Mouse (Mus musculus) stomach, embryonic 14.5 days (tissue): Measurements from ENCODE around the gene Col11a2. TPM values are rescaled to one million over a fixed set of nuclear protein-coding genes. Genes with fewer than 3 reads are reported as not detected.
"Not testable (repeated sequence)": the region's sequence is repeated elsewhere in the genome, so short reads cannot be mapped to it uniquely, and the experiment has no call there.

Experiments
- ATAC-seq: fragments of 200-750 bp; cut with Nextera tagmentation; 2 replicates; pipeline ENCODE4 v1.8.0; 2017; ENCODE audit warnings: low read depth, moderate TSS enrichment; ENCODE audit not compliant: insufficient number of reproducible peaks, insufficient read depth, low FRiP score
- H3K27ac ChIP-seq: fragments of 300-500 bp; sonication (generic); 2 replicates; pipeline ENCODE4 v1.5.1; 2014; ENCODE audit warnings: mild to moderate bottlenecking, low read length, moderate library complexity, mixed read lengths
- H3K27me3 ChIP-seq: fragments of 300-500 bp; sonication (generic); 2 replicates; pipeline ENCODE4 v1.6.1; 2014; ENCODE audit warnings: low read length, control low read depth, mixed read lengths; ENCODE audit not compliant: control insufficient read depth, insufficient read depth
- H3K36me3 ChIP-seq: fragments of 300-500 bp; sonication (generic); 2 replicates; pipeline ENCODE4 v1.6.1; 2014; ENCODE audit warnings: mild to moderate bottlenecking, control low read depth, low read length, moderate library complexity, mixed read lengths; ENCODE audit not compliant: control insufficient read depth, insufficient read depth
- H3K4me1 ChIP-seq: fragments of 300-500 bp; sonication (generic); 2 replicates; pipeline ENCODE4 v1.6.1; 2014; ENCODE audit warnings: low read length, control low read depth, mixed read lengths; ENCODE audit not compliant: control insufficient read depth, insufficient read depth
- H3K4me2 ChIP-seq: fragments of 300-500 bp; sonication (generic); replicated peaks from 2 replicates; pipeline ENCODE4 v1.6.1; 2014; ENCODE audit warnings: low read depth, low read length, control low read depth
- H3K4me3 ChIP-seq: fragments of 300-500 bp; sonication (generic); 2 replicates; pipeline ENCODE4 v1.5.1; 2014; ENCODE audit warnings: low read depth, low read length, control low read depth
- H3K9ac ChIP-seq: fragments of 300-500 bp; sonication (generic); replicated peaks from 2 replicates; pipeline ENCODE4 v1.6.1; 2014; ENCODE audit warnings: low read depth, mild to moderate bottlenecking, control low read depth, low read length, moderate library complexity, mixed read lengths
- H3K9me3 ChIP-seq: fragments of 300-500 bp; sonication (generic); 2 replicates; pipeline ENCODE4 v1.6.1; 2016; ENCODE audit warnings: low read depth, low read length, control low read depth; ENCODE audit not compliant: control insufficient read depth
- WGBS: fragments of 180-500 bp; shearing (Covaris S2); extraction: QIAGEN DNeasy Blood & Tissue Kit; methylation state at CpG from one replicate; pipeline ENCODE4 v1.1.7; 2014; 5-methylcytosine and 5-hydroxymethylcytosine counted together
- polyA plus RNA-seq: library from polyadenylated mRNA; unstranded; fragments of >200 nt; fragmentation: Nextera tagmentation; extraction: Ambion mirVana; gene quantifications from 2 replicates; pipeline ENCODE4 v1.2.1, GENCODE M21; 2014

Gene Col11a2
- polyA plus RNA-seq, 1 experiment from 2014 or later = 0.32 TPM

DNA sequence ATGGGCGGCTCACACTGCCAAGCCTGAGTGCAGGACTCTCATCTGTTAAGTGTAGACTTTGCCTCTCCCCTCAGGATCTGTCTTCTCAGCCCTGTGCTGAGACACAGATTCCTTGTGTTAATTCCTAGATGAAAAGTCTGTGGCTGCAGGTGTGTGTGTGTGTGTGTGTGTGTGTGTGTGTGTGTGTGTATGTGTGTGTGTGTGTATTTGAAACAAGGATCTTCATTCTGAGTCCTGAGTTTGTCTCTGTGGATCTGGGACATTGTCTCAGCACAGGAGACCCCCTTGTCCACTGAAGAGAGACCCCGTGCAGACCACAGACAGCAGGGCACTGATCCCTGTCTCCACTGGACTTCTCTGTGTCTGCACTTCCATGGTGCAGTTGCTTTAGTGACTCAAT lies 38.4 kb upstream of the Col11a2 start:
- 46% methylated on average over 2 of the region's 2 CpGs for WGBS
- H3K4me1 ChIP-seq, H3K4me2 ChIP-seq: not testable (repeated sequence)

DNA sequence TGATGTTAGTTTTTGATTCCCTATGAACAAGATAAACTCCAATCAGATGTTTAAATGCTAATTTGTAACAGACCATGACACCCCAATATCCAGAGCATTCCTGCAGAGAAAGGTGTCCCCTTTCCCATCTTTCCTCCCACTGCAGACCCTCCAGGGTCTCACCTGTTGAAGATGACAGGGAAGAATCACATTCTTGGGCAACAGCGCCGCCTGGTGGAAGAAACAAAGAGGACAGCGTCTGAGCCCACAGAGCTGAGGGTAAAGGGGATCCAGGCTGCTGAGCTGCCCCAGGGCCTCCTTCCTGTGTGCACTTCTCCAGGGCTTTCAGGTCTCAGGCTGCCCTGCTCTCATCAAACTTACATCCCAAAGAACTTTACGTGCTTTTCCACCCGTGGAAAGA lies 35.8 kb upstream of the Col11a2 start:
- Histone ChIP-seq H3K4me3 (no peak overlapping the region), H3K9ac (no peak overlapping the region), H3K27me3 (peaks cover 8% of the 10 kb centered on the region; the same call in 1 of the 2 replicates), H3K4me2 (no peak overlapping the region), H3K36me3 (no peaks in the 10 kb centered on the region), H3K9me3 (no peaks in the 10 kb centered on the region), H3K27ac (no peak overlapping the region), H3K4me1 (no peaks in the 10 kb centered on the region)
- no peak for ATAC-seq
- 4% methylated on average over 5 of the region's 5 CpGs for WGBS

More for the DNA sequence above, 38.4 kb upstream of the Col11a2 start:
- not testable (repeated sequence) for ATAC-seq, H3K27me3 ChIP-seq, H3K4me3 ChIP-seq, H3K9me3 ChIP-seq, H3K9ac ChIP-seq, H3K36me3 ChIP-seq, H3K27ac ChIP-seq

DNA sequence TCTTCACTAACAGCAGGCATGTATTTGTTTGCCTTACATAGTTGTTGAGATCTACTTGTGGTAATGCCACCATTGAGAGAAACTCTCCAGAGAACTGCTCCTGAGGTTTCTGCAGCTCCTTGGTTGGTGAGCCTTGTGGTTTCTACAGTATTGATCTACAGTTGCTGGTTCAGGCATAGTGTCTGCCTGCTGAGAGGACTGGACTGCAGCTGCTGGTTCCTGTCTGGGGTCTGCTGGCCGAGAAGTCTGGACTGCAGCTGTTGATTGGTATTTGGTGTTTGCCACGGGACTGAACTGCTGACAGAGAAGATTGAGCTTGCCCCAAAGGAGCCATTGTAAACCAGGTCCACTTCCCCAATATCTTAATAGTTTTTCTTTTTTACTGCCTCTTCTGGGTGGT lies 32.7 kb upstream of the Col11a2 start:
- no peaks in the 10 kb centered on the region for H3K36me3 ChIP-seq
- no peaks in the 10 kb centered on the region for H3K4me1 ChIP-seq
- no peaks in the 10 kb centered on the region for H3K9me3 ChIP-seq
- no peak for ATAC-seq
- no peak overlapping the region for H3K9ac ChIP-seq
- no peak overlapping the region for H3K4me2 ChIP-seq
- no peak overlapping the region for H3K27ac ChIP-seq
- H3K27me3 ChIP-seq = 0 out of 2 replicates have a peak, but pooled peaks cover under 1% of the 10 kb centered on the region
- WGBS = 42% methylated on average over 2 of the region's 2 CpGs
- H3K4me3 ChIP-seq = no peak overlapping the region

DNA sequence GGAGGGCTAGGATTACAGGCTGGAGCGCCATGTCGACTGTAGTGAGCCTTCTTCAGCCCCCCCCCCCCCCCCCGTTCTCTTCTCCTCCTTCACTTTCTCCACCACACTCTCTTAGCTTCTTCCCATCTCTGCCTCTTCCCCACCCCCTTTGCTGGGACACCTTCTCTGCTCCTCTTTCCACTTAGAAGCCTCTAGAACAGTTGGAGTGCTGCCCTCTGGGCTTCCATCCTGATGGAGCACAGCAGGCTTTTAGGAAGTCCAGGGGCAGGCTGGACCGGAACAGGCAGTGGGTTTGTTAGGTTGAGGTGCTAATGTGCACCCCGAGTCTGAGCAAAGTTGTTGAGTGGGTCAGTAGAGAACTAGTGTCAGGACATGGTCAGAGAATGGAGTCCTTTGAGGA lies 29.1 kb upstream of the Col11a2 start:
- ATAC-seq = no peak
- H3K4me1 ChIP-seq = no peaks in the 10 kb centered on the region
- 79% methylated on average over 3 of the region's 5 CpGs for WGBS
- H3K36me3 ChIP-seq = no peaks in the 10 kb centered on the region
- no peaks in the 10 kb centered on the region for H3K27me3 ChIP-seq
- H3K9ac ChIP-seq = no peak overlapping the region
- H3K9me3 ChIP-seq = no peaks in the 10 kb centered on the region
- H3K4me2 ChIP-seq = no peak overlapping the region
- no peak overlapping the region for H3K27ac ChIP-seq
- H3K4me3 ChIP-seq = no peak overlapping the region

DNA sequence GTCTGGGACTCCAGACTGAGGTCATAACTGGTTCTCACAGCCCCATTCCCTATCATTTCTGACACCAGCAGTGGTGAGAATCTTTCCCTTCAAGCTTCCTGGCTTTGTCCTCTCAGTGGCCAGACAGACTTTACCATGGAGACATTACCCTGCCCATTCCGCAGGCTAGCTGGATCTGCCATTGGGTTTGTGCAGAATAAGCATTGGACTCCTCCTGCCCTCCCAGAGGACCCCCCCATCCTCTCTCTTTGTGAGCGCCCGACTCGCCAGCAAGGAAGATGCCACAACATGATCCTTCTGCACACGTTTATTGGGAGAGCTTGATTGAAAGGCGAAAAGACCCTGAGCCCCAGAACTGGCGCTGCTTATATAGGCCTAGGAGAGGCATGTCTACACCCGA lies 25.8 kb upstream of the Col11a2 start:
- Histone ChIP-seq H3K9me3 (no peaks in the 10 kb centered on the region), H3K4me2 (no peak overlapping the region), H3K4me3 (no peak overlapping the region), H3K27ac (no peak overlapping the region), H3K4me1 (no peaks in the 10 kb centered on the region), H3K27me3 (no peaks in the 10 kb centered on the region), H3K9ac (no peak overlapping the region), H3K36me3 (no peaks in the 10 kb centered on the region)
- 95% methylated on average over 8 of the region's 8 CpGs for WGBS
- no peak for ATAC-seq

DNA sequence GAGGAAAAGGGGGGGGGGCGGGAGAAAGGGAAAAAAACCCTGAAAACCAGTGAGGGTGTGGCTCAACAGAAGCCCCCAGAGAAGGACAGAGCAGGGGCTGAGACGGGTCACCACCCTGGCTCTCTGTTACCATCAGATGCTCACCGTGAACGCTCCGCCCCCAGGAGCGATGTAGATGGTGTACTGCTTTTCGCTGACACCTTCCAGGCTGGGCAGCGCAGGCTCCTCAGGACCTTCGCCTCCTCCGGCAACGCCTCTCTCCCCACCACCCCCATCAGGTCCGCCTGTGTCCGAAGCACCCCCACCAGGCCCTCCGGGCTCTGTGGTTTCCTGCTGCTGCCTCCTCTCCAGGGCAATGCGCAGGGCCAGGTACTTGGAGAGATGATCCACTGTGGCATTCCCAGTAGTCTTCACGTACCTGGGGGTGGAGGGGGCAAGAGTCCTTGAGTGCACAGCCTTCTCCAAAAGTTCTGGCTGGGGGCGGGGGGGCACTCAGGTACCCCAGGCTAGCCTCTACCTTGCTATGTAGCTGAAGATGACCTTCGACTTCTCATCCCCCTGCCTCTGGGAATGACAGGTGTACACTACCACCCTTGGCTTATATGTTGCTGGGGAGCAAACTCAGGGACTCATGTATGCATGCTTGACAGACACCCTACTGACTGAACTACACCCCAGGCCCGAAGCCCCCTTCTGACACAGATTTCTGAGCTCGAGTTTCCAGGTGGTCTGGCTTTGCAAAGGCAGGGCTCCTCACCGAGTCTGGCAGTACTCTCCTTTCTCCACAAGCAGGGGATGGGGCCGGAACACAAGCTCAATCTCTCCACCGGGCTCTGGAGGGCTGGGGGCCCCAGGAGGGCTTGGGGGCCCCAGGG lies 17.5 kb upstream of the Col11a2 start:
- H3K9me3 ChIP-seq = no peaks in the 10 kb centered on the region
- H3K27ac ChIP-seq = no peak overlapping the region
- no peak overlapping the region; the same call in 1 of the 2 replicates for H3K9ac ChIP-seq
- 93% methylated on average over 23 of the region's 23 CpGs for WGBS
- H3K4me1 ChIP-seq = peaks cover 17% of the 10 kb centered on the region
- no peak overlapping the region for H3K4me3 ChIP-seq
- ATAC-seq = no peak
- H3K36me3 ChIP-seq = peaks cover 5% of the 10 kb centered on the region
- no peak overlapping the region for H3K4me2 ChIP-seq
- no peaks in the 10 kb centered on the region for H3K27me3 ChIP-seq

DNA sequence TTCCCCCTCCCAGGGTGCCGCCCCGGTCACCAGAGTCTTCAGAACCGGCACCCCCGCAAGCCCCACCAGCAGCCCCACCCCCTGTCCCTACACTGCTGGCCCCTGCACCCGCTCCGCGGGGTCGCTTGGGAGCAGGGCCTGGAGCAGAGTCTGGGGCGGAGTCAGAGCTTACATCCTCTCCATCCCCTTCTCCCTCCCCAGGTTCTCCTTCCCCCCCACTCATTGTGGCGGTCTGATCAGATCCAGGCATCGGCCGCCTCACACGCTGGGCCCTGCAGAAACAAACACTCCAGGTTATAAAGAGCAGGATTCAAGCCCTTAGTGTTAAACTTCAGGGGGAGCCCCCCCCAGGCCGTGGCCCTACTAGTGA lies 16.8 kb upstream of the Col11a2 start:
- ATAC-seq = no peak
- Histone ChIP-seq H3K4me3 (no peak overlapping the region), H3K4me2 (no peak overlapping the region), H3K27ac (no peak overlapping the region), H3K36me3 (peaks cover 5% of the 10 kb centered on the region), H3K9me3 (no peaks in the 10 kb centered on the region), H3K9ac (no peak overlapping the region), H3K27me3 (no peaks in the 10 kb centered on the region), H3K4me1 (peaks cover 22% of the 10 kb centered on the region)
- WGBS = 88% methylated on average over 14 of the region's 14 CpGs

DNA sequence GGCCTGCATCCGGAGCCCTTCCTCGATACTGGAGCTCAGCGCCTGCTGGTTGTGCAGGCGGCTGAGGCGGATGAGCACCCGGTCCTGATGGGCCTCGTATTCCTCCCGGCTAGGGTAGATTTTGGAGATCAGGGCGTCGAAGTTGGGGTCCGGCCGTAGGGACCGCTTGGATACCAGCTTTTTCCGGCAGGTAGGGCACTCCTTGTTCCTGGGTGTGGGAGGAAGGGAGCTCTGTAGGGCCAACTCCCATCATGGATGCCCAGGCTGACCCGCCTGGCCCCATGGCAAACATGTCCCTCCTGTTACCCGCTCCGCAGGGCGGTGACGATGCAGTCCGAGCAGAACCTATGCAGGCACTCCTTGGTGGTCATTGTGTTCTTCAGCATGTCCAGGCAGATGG lies 16.2 kb upstream of the Col11a2 start:
- Histone ChIP-seq H3K9me3 (no peaks in the 10 kb centered on the region), H3K4me2 (no peak overlapping the region), H3K36me3 (peaks cover 5% of the 10 kb centered on the region), H3K27me3 (no peaks in the 10 kb centered on the region), H3K27ac (no peak overlapping the region), H3K4me3 (no peak overlapping the region), H3K9ac (no peak overlapping the region), H3K4me1 (peaks cover 23% of the 10 kb centered on the region)
- 94% methylated on average over 20 of the region's 20 CpGs for WGBS
- ATAC-seq = no peak
